Mouse (Mus musculus): ENCODE results near the gene Pitx2. TPM values are rescaled to one million over a fixed set of nuclear protein-coding genes. Genes with fewer than 3 reads are reported as not detected.

Gene Pitx2
- polyA plus RNA-seq, 1 experiment from 2014 or later = 28.1 TPM

DNA sequence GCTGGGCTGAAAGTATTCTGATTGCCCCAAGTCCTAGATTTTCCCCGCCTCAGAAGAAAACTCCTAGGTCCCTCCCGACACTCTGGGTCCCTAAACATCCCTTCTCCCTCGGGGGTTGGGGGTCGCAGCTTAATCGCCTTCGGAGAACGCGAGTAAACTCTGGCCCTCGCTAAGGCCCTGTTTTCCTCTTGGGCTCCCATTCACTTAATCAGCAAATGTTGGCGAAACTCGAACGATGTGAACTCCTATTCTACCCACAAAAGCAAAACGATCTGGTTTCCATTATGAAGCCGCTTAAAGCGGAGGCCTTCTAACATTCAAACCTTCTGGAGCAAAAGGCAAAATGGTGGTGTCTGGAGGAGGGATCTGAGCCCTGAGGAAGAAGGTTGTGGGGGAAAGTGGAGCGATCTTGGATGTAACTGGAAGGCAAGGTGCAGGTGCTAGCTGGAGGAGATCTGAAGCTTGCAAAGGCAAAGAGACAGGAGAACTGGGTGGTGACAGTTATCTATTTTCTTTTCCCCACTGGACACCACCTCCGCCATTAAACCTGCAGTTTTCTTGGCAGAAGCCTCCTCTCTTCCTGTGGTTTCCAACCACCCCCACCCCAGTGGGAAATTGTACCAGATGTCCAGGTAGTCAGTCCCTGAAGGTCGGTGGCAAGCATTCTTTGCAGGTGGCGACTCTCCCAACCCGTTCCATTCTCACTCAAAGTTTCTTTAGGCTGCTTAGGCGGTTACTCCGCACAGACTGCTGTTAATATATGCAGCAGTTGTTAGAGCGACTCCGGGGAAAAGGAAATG, 7.8 kb downstream of the Pitx2 start:
- WGBS = 34% methylated on average over 24 of the region's 24 CpGs
- no peaks in the 10 kb centered on the region for H3K36me3 ChIP-seq (ENCODE audit: control insufficient read depth, insufficient read depth, low read length)
- no peaks in the 10 kb centered on the region for H3K9me3 ChIP-seq (ENCODE audit: control insufficient read depth, low read length)
- H3K4me2 ChIP-seq (ENCODE audit: low read depth, low read length) = no peak overlapping the region
- H3K4me3 ChIP-seq (ENCODE audit: low read length) = no peak overlapping the region
- H3K9ac ChIP-seq (ENCODE audit: low read depth, low read length) = no peak overlapping the region
- H3K27ac ChIP-seq (ENCODE audit: low read length) = no peak overlapping the region
- H3K27me3 ChIP-seq (replicated peaks; ENCODE audit: control insufficient read depth, insufficient read depth, low read length) = peaks cover 52% of the 10 kb centered on the region
- peaks cover 8% of the 10 kb centered on the region for H3K4me1 ChIP-seq (ENCODE audit: control insufficient read depth, insufficient read depth, low read length)
- no peak for ATAC-seq

DNA sequence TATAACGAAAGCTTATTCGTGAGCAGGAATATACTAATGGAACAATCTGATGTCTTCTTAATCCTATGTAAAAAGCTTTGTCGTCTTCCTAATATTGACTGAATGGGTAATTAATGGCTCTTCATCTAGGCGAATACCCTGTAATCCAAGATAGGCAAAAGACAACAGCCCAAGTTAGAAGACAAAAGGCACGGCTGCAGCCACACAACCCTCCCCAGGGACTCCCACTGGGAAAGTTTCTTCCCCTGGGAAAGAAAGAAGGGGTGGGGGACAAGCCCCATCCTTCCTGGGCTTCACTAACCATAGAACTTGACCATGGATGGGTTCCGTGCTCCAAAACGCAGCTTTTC, 8.3 kb downstream of the Pitx2 start:
- H3K4me3 ChIP-seq (ENCODE audit: low read length) = no peak overlapping the region
- H3K27ac ChIP-seq (ENCODE audit: low read length) = no peak overlapping the region
- H3K36me3 ChIP-seq (ENCODE audit: control insufficient read depth, insufficient read depth, low read length) = no peaks in the 10 kb centered on the region
- H3K4me1 ChIP-seq (ENCODE audit: control insufficient read depth, insufficient read depth, low read length) = peaks cover 8% of the 10 kb centered on the region
- H3K27me3 ChIP-seq (replicated peaks; ENCODE audit: control insufficient read depth, insufficient read depth, low read length) = peaks cover 46% of the 10 kb centered on the region
- no peaks in the 10 kb centered on the region for H3K9me3 ChIP-seq (ENCODE audit: control insufficient read depth, low read length)
- H3K4me2 ChIP-seq (ENCODE audit: low read depth, low read length) = no peak overlapping the region
- WGBS = 41% methylated on average over 7 of the region's 7 CpGs
- H3K9ac ChIP-seq (ENCODE audit: low read depth, low read length) = no peak overlapping the region
- ATAC-seq = no peak

DNA sequence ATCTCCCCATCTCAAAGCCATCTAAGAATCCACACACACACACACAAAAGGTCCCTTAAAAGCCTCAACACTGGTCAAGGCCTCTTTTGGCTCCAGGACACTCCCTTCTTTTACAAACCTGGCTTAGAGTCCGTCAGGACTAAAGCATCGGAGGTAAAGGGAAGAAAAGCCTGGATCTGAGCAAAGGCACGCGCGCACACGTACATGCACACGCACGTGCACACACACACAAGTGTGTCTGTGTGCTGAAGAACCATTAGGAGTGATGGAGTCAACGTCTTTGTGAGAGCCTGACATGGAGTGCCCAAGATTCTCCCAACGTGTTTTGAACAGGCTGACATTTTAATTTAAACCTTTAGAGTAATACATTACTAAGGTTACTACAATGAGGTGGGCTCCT, 8.7 kb downstream of the Pitx2 start:
- H3K27me3 ChIP-seq (replicated peaks; ENCODE audit: control insufficient read depth, insufficient read depth, low read length) = peaks cover 46% of the 10 kb centered on the region
- no peaks in the 10 kb centered on the region for H3K36me3 ChIP-seq (ENCODE audit: control insufficient read depth, insufficient read depth, low read length)

DNA sequence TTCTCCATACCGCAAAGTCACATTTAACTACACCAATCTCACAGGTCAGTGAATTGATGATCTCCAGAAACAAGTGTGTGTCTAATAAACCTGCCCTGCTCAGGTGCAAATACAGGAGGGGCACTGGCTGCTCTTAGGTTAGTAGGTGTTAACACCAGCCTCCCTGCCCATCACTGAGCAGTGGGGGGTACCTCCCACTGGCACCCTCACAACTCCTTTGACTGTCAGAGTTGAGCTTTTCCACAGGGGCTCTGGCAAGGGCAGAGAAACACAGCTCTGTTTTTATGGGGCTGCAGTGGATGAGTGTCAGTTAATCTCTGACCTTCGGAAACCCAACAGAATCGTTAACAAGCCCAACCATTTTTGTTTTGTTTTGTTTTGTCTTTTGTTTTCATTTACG, 9.6 kb downstream of the Pitx2 start:
- no peaks in the 10 kb centered on the region for H3K9me3 ChIP-seq (ENCODE audit: control insufficient read depth, low read length)
- no peak overlapping the region for H3K9ac ChIP-seq (ENCODE audit: low read depth, low read length)
- peaks cover 40% of the 10 kb centered on the region for H3K27me3 ChIP-seq (replicated peaks; ENCODE audit: control insufficient read depth, insufficient read depth, low read length)
- WGBS = 40% methylated on average over 4 of the region's 4 CpGs
- H3K4me2 ChIP-seq (ENCODE audit: low read depth, low read length) = no peak overlapping the region
- ATAC-seq = no peak
- no peak overlapping the region for H3K27ac ChIP-seq (ENCODE audit: low read length)
- H3K4me3 ChIP-seq (ENCODE audit: low read length) = no peak overlapping the region
- peaks cover 2% of the 10 kb centered on the region; the same call in 1 of the 2 replicates for H3K4me1 ChIP-seq (ENCODE audit: control insufficient read depth, insufficient read depth, low read length)
- H3K36me3 ChIP-seq (ENCODE audit: control insufficient read depth, insufficient read depth, low read length) = no peaks in the 10 kb centered on the region

More for the DNA sequence above, 8.7 kb downstream of the Pitx2 start:
- Histone ChIP-seq H3K4me2 (ENCODE audit: low read depth, low read length) (no peak overlapping the region), H3K27ac (ENCODE audit: low read length) (no peak overlapping the region), H3K9me3 (ENCODE audit: control insufficient read depth, low read length) (no peaks in the 10 kb centered on the region), H3K4me3 (ENCODE audit: low read length) (no peak overlapping the region), H3K4me1 (ENCODE audit: control insufficient read depth, insufficient read depth, low read length) (peaks cover 8% of the 10 kb centered on the region), H3K9ac (ENCODE audit: low read depth, low read length) (no peak overlapping the region)
- ATAC-seq = no peak
- WGBS = 34% methylated on average over 10 of the region's 10 CpGs

- 33% methylated on average over 4 of the region's 4 CpGs for WGBS
- no peak overlapping the region for H3K27ac ChIP-seq (ENCODE audit: low read length)
- H3K9ac ChIP-seq (ENCODE audit: low read depth, low read length) = no peak overlapping the region
- no peak for ATAC-seq
- H3K4me1 ChIP-seq (ENCODE audit: control insufficient read depth, insufficient read depth, low read length) = no peaks in the 10 kb centered on the region
- no peak overlapping the region for H3K4me2 ChIP-seq (ENCODE audit: low read depth, low read length)
- no peaks in the 10 kb centered on the region for H3K9me3 ChIP-seq (ENCODE audit: control insufficient read depth, low read length)
- peaks cover 35% of the 10 kb centered on the region; the same call in 1 of the 2 replicates for H3K27me3 ChIP-seq (replicated peaks; ENCODE audit: control insufficient read depth, insufficient read depth, low read length)
- H3K36me3 ChIP-seq (ENCODE audit: control insufficient read depth, insufficient read depth, low read length) = no peaks in the 10 kb centered on the region
- H3K4me3 ChIP-seq (ENCODE audit: low read length) = no peak overlapping the region
Measured at GRCm38 (mm10) chr3:129209771-129210170, 10.1 kb downstream of the Pitx2 start.

DNA sequence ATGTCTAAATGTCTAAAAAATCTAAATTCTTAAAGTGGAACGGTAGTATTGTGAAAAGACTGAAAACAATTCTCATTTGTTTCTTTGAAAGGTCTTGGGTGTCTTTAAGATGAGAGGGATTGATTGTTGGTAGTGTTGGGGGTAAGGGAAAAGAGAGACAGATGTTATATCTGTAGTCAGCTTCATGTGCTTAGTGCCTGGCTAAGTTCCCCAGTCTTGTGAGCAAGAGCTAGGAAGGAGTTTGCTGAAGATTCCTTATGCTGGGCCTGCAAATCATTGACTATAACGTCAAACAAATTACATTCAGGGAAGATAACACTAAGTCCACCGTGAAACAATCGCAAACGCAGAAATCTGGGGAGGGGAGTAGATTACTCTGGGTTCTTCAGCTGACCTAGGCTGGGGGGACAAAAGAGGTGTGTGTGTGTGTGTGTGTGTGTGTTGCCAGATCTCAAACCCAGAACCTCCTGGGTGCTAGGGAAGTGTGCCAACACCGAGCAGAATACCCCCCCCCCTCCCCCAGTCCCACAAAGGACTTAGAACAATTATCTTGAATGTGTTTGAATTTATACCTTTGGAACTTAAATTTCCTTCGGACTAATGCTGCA, 12.5 kb downstream of the Pitx2 start:
- no peak for ATAC-seq
- Histone ChIP-seq H3K36me3 (ENCODE audit: control insufficient read depth, insufficient read depth, low read length) (no peaks in the 10 kb centered on the region), H3K27ac (ENCODE audit: low read length) (0 out of 2 replicates have a peak overlapping the region, but pooled peaks have one; percentile 29), H3K9me3 (ENCODE audit: control insufficient read depth, low read length) (no peaks in the 10 kb centered on the region), H3K9ac (ENCODE audit: low read depth, low read length) (no peak overlapping the region), H3K4me1 (ENCODE audit: control insufficient read depth, insufficient read depth, low read length) (no peaks in the 10 kb centered on the region), H3K4me2 (ENCODE audit: low read depth, low read length) (peak overlapping the region; percentile 91; the same call in 1 of the 2 replicates), H3K4me3 (ENCODE audit: low read length) (no peak overlapping the region), H3K27me3 (replicated peaks; ENCODE audit: control insufficient read depth, insufficient read depth, low read length) (peaks cover 26% of the 10 kb centered on the region; the same call in 1 of the 2 replicates)
- 5% methylated on average over 7 of the region's 7 CpGs for WGBS

- H3K4me2 ChIP-seq (ENCODE audit: low read depth, low read length) = peak overlapping the region; percentile 91
- 12% methylated on average over 11 of the region's 11 CpGs for WGBS
- H3K4me3 ChIP-seq (ENCODE audit: low read length) = peak overlapping the region; percentile 69; the same call in 1 of the 2 replicates
- H3K36me3 ChIP-seq (ENCODE audit: control insufficient read depth, insufficient read depth, low read length) = no peaks in the 10 kb centered on the region
- H3K9ac ChIP-seq (ENCODE audit: low read depth, low read length) = no peak overlapping the region
- no peak overlapping the region for H3K27ac ChIP-seq (ENCODE audit: low read length)
- no peaks in the 10 kb centered on the region for H3K4me1 ChIP-seq (ENCODE audit: control insufficient read depth, insufficient read depth, low read length)
- peaks cover 26% of the 10 kb centered on the region; the same call in 1 of the 2 replicates for H3K27me3 ChIP-seq (replicated peaks; ENCODE audit: control insufficient read depth, insufficient read depth, low read length)
- no peak for ATAC-seq
- no peaks in the 10 kb centered on the region for H3K9me3 ChIP-seq (ENCODE audit: control insufficient read depth, low read length)
Measured at GRCm38 (mm10) chr3:129212807-129213206, 13.1 kb downstream of the Pitx2 start.

DNA sequence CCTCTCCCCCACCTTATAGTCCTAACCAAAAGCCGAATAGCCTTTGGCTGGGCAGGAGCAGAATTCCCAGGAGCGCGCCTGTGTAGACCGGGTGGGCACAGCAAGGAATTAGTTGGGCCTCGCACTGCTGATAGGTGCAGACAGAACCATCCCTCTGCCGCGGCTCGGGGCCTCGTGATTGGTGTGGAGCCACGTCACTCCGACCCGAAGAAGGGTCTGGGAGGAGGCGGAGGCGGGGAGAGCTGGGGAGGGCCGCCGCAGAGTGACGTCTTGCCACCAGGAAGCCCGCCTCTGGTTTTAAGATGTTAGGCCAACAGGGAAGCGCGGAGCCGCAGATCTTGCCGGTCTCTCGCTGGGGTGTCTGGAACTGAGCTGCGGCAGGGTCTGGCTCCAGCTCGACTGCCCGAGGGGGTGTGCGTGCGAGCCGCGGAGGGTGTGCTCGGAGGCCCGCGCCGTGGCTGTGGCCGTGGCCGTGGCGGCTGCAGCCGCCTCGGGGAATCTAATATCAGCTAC, 14.0 kb downstream of the Pitx2 start:
- Histone ChIP-seq H3K9me3 (ENCODE audit: control insufficient read depth, low read length) (no peaks in the 10 kb centered on the region), H3K27me3 (replicated peaks; ENCODE audit: control insufficient read depth, insufficient read depth, low read length) (peaks cover 21% of the 10 kb centered on the region; the same call in 1 of the 2 replicates), H3K36me3 (ENCODE audit: control insufficient read depth, insufficient read depth, low read length) (no peaks in the 10 kb centered on the region), H3K4me1 (ENCODE audit: control insufficient read depth, insufficient read depth, low read length) (no peaks in the 10 kb centered on the region), H3K4me3 (ENCODE audit: low read length) (peak overlapping the region; percentile 69), H3K9ac (ENCODE audit: low read depth, low read length) (peak overlapping the region; percentile 80), H3K4me2 (ENCODE audit: low read depth, low read length) (peak overlapping the region; percentile 91), H3K27ac (ENCODE audit: low read length) (peak overlapping the region; percentile 89)
- ATAC-seq = peak; percentile 94
- under 1% methylated on average over 39 of the region's 39 CpGs for WGBS

- WGBS = 4% methylated on average over 34 of the region's 34 CpGs
Measured at GRCm38 (mm10) chr3:129214146-129214665, 14.5 kb downstream of the Pitx2 start.

More at GRCm38 (mm10) chr3:129214146-129214665, 14.5 kb downstream of the Pitx2 start:
- ATAC-seq = peak; percentile 61
- Histone ChIP-seq H3K9ac (ENCODE audit: low read depth, low read length) (peak overlapping the region; percentile 80), H3K4me3 (ENCODE audit: low read length) (peak overlapping the region; percentile 69), H3K27ac (ENCODE audit: low read length) (peak overlapping the region; percentile 89), H3K36me3 (ENCODE audit: control insufficient read depth, insufficient read depth, low read length) (no peaks in the 10 kb centered on the region), H3K27me3 (replicated peaks; ENCODE audit: control insufficient read depth, insufficient read depth, low read length) (peaks cover 21% of the 10 kb centered on the region; the same call in 1 of the 2 replicates), H3K4me1 (ENCODE audit: control insufficient read depth, insufficient read depth, low read length) (no peaks in the 10 kb centered on the region), H3K4me2 (ENCODE audit: low read depth, low read length) (peak overlapping the region; percentile 91), H3K9me3 (ENCODE audit: control insufficient read depth, low read length) (no peaks in the 10 kb centered on the region)

All from intestine, embryonic 16.5 days (tissue).